12 mouse cellular contexts compared by ENCODE assay signal in genomic region chr8:10548003-10548584, GRCm38 (mm10).
"Had no signal": no experiment of that assay in that cellular context is flagged by ENCODE, and none has a peak within 500 bp of the region (broad histone marks: within the 10 kb centered on the region; RNA-seq: fewer than 3 reads in every experiment).

No protein-coding gene starts in this region.

- H3K4me2 ChIP-seq: limb, embryonic 12.5 days; liver, embryonic 13.5 days had no signal

- H3K27ac ChIP-seq: hindbrain, postnatal 0 days; limb, embryonic 12.5 days; liver, embryonic 13.5 days had no signal

- H3K4me3 ChIP-seq: limb, embryonic 12.5 days; liver, embryonic 13.5 days had no signal

- H3K27me3 ChIP-seq: liver, embryonic 13.5 days had no signal

- H3K36me3 ChIP-seq: limb, embryonic 12.5 days; liver, embryonic 13.5 days had no signal

- H3K9ac ChIP-seq: limb, embryonic 12.5 days; liver, embryonic 13.5 days; liver, postnatal 0 days had no signal

- ATAC-seq: hindbrain, postnatal 0 days; liver, postnatal 0 days; lung, postnatal 0 days had no signal

- DNase-seq: kidney, adult 18-20 months; kidney, postnatal 10 days; kidney, postnatal 4 days; liver; liver, embryonic 13.5 days; liver, postnatal 0 days; lung, postnatal 36 days; thymus, adult 18-20 months; thymus, postnatal 14 days had no signal

- H3K4me1 ChIP-seq: limb, embryonic 12.5 days; liver, embryonic 13.5 days had no signal
